Mouse (Mus musculus) embryo, embryonic 11 days (tissue): ENCODE measurements around the gene Letm1.

Experiments
- DNase-seq: peaks from one replicate; pipeline ENCODE4 v3.0.0-alpha.2; 2015

Gene Letm1

GRCm38 (mm10) chr5:33737903-33738321, 44.7 kb downstream of the Letm1 start:
- DNase-seq: peak; percentile 81

- no peak for DNase-seq
Observed at GRCm38 (mm10) chr5:33736230-33736629, 46.4 kb downstream of the Letm1 start.

GRCm38 (mm10) chr5:33735412-33736092, 47.1 kb downstream of the Letm1 start:
- no peak for DNase-seq

GRCm38 (mm10) chr5:33733837-33734236, 48.8 kb downstream of the Letm1 start:
- no peak for DNase-seq

GRCm38 (mm10) chr5:33731051-33731450, 51.6 kb downstream of the Letm1 start:
- no peak for DNase-seq

GRCm38 (mm10) chr5:33730516-33730915, 52.1 kb downstream of the Letm1 start:
- DNase-seq: no peak

GRCm38 (mm10) chr5:33728841-33729240, 53.8 kb downstream of the Letm1 start:
- DNase-seq: no peak

GRCm38 (mm10) chr5:33726891-33727290, 55.7 kb downstream of the Letm1 start:
- DNase-seq: no peak

GRCm38 (mm10) chr5:33726081-33726647, 56.5 kb downstream of the Letm1 start:
- DNase-seq: no peak

- no peak for DNase-seq
Observed at GRCm38 (mm10) chr5:33723641-33724465, 58.8 kb downstream of the Letm1 start.

- peak; percentile 77 for DNase-seq
Observed at GRCm38 (mm10) chr5:33723019-33723640, 59.5 kb downstream of the Letm1 start.

- no peak for DNase-seq
Observed at GRCm38 (mm10) chr5:33722266-33723018, 60.2 kb downstream of the Letm1 start.

- DNase-seq: peak; percentile 89
Observed at GRCm38 (mm10) chr5:33721541-33722265, 60.9 kb downstream of the Letm1 start, which contains the start of gene Fgfr3. Gene Fgfr3, plus strand, starts transcription at chr5:33721674.

- no peak for DNase-seq
Observed at GRCm38 (mm10) chr5:33720852-33721490, 61.6 kb downstream of the Letm1 start.

GRCm38 (mm10) chr5:33718460-33718859, 64.2 kb downstream of the Letm1 start:
- DNase-seq: no peak

GRCm38 (mm10) chr5:33716467-33716866, 66.2 kb downstream of the Letm1 start:
- DNase-seq: no peak

GRCm38 (mm10) chr5:33715182-33715581, 67.4 kb downstream of the Letm1 start:
- no peak for DNase-seq

- DNase-seq: no peak
Observed at GRCm38 (mm10) chr5:33712550-33712949, 70.1 kb downstream of the Letm1 start.

- no peak for DNase-seq
Observed at GRCm38 (mm10) chr5:33709037-33709436, 73.6 kb downstream of the Letm1 start.

- DNase-seq: no peak
Observed at GRCm38 (mm10) chr5:33707163-33707562, 75.5 kb downstream of the Letm1 start.

- DNase-seq: no peak
Observed at GRCm38 (mm10) chr5:33706350-33706629, 76.3 kb downstream of the Letm1 start.
